Mouse (Mus musculus): Measurements from ENCODE around the gene Cdadc1. TPM values are rescaled to one million over a fixed set of nuclear protein-coding genes. Genes with fewer than 3 reads are reported as not detected.

The Cdadc1 gene
- polyA plus RNA-seq, 1 experiment from 2014 or later: 23.5 TPM

DNA sequence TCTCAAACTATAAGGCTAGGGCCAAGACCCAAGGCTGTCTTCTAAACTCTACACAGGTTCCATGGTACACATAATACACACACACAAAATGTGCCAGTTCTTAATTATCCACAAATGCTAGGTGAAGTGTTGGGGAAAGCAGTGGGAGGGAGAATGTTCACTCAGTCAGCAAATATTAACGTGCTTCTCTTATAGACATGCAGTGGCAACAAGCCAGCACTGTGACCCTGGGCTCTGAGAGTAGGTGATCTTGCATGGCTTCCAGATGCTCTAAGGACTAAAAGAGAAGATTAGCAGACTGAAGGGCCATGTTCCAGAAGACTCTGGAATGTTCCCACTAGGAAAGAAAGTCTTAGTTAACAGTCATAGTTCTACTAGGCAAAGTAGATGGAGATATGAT lies 67.0 kb downstream of the Cdadc1 start:
- no peaks in the 10 kb centered on the region for H3K36me3 ChIP-seq (replicated peaks)
- DNase-seq (ENCODE audit: extremely low spot score, low spot score): no peak
- no peak overlapping the region for H3K27ac ChIP-seq
- no peaks in the 10 kb centered on the region for H3K9me3 ChIP-seq
- WGBS: 95% methylated on average over 1 of the region's 1 CpGs
- no peak overlapping the region for H3K4me3 ChIP-seq
- H3K4me1 ChIP-seq: peaks cover 17% of the 10 kb centered on the region
- H3K27me3 ChIP-seq (ENCODE audit: poor library complexity, severe bottlenecking): peaks cover 38% of the 10 kb centered on the region

DNA sequence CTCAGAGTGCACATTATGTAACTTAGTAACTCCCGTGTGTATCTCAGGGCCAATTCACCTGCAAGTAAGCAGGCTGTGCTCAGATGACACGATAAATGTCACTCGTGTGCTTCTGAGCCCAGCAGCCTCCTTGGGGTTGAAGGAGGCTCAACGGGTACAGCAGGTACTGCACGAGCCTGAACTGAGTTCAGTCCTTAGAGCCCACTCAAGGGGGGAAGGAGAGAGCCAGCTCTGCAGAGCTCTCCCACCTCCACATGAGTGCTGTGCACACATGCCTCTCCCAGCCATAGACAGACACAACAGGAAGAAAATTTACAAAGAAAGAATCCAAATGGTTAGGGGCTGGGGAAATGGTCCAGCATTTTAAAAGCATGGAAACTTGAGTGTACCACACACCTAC lies 71.9 kb downstream of the Cdadc1 start:
- Histone ChIP-seq H3K27ac (no peak overlapping the region), H3K4me3 (no peak overlapping the region), H3K27me3 (ENCODE audit: poor library complexity, severe bottlenecking) (peaks cover under 1% of the 10 kb centered on the region; the same call in 1 of the 2 replicates), H3K9me3 (no peaks in the 10 kb centered on the region), H3K36me3 (replicated peaks) (no peaks in the 10 kb centered on the region), H3K4me1 (no peaks in the 10 kb centered on the region)
- 92% methylated on average over 5 of the region's 5 CpGs for WGBS
- DNase-seq (ENCODE audit: extremely low spot score, low spot score): no peak

- Histone ChIP-seq H3K4me3 (no peak overlapping the region), H3K27me3 (ENCODE audit: poor library complexity, severe bottlenecking) (no peaks in the 10 kb centered on the region), H3K27ac (no peak overlapping the region), H3K4me1 (no peaks in the 10 kb centered on the region), H3K9me3 (no peaks in the 10 kb centered on the region), H3K36me3 (replicated peaks) (no peaks in the 10 kb centered on the region)
- WGBS: 91% methylated on average over 6 of the region's 6 CpGs
- no peak for DNase-seq (ENCODE audit: extremely low spot score, low spot score)
Observed at GRCm38 (mm10) chr14:59513922-59514444, 83.8 kb downstream of the Cdadc1 start.

Other genes with a start within 250 kb of the Cdadc1 start
- 0.17 and 0.22 TPM in 2 replicates for gene Phf11d, start 232.5 kb downstream of the Cdadc1 start, polyA plus RNA-seq (2016; fragmentation: Nextera tagmentation; extraction: Ambion mirVana)
- gene Phf11c, start 202.6 kb downstream of the Cdadc1 start, polyA plus RNA-seq (2016; fragmentation: Nextera tagmentation; extraction: Ambion mirVana): 0.51 and 0.79 TPM in 2 replicates
- 11.8 and 13.7 TPM in 2 replicates for gene Setdb2, start 157.1 kb downstream of the Cdadc1 start, polyA plus RNA-seq (2016; fragmentation: Nextera tagmentation; extraction: Ambion mirVana)
- 44.5 and 46.0 TPM in 2 replicates for gene Cab39l, start 157.0 kb downstream of the Cdadc1 start, polyA plus RNA-seq (2016; fragmentation: Nextera tagmentation; extraction: Ambion mirVana)
- gene Shisa2, start 27.3 kb upstream of the Cdadc1 start, polyA plus RNA-seq (2016; fragmentation: Nextera tagmentation; extraction: Ambion mirVana): 23.3 and 30.5 TPM in 2 replicates